Comparison of ENCODE assay signal across 21 mouse cellular contexts in the genomic region with DNA sequence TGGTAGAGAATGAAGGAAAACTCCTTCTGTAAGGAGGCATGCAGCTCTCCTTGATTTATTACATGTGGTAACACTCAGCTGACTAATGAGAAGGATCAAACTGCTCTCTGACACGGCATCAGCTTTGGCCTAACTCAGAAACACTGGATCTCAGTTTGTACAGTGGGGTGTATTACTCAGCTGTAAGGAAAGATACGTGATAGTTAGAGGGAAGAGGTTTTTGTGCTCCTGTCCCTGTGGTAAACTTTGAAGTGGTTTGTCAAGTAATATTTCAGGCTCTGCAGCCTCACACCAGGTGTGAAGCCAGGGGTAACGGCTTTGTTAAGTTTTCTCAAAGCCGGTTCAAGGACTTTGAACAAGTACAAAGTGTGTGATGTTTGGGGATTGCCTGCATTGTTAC.
A peak's percentile ranks its signal among the peaks of the same experiment; 100 is the strongest.
DNase-seq lines count a peak whose midpoint lies in the region; ATAC-seq and TF ChIP-seq lines count a peak whose summit lies in the region.
"Had no signal": no experiment of that assay in that cellular context is flagged by ENCODE, and none has a peak within 500 bp of the region (broad histone marks: within the 10 kb centered on the region; RNA-seq: fewer than 3 reads in every experiment).

No protein-coding gene starts in this region.

- H3K27me3 ChIP-seq in kidney, adult 2 months (replicated peaks; ENCODE audit: control insufficient read depth, insufficient read depth, low read length) = no peaks in the 10 kb centered on the region
- H3K27me3 ChIP-seq: embryonic facial prominence, embryonic 13.5 days; hindbrain, embryonic 12.5 days; Patski had no signal

- no peaks in the 10 kb centered on the region for H3K36me3 ChIP-seq in kidney, adult 2 months (ENCODE audit: control insufficient read depth, insufficient read depth, low read length)
- H3K36me3 ChIP-seq: embryonic facial prominence, embryonic 13.5 days; forebrain, embryonic 10.5 days; hindbrain, embryonic 12.5 days had no signal

- TF ChIP-seq POLR2A in kidney, adult 2 months (IDR thresholded peaks at IDR 0.05; ENCODE audit: low read depth, low read length) = no peak

- ATAC-seq in inflammation-experienced regulatory T-cells, adult 6 months = peak; percentile 26
- ATAC-seq: Patski had no signal

- no peak for TF ChIP-seq CTCF in kidney, adult 2 months (conservative IDR thresholded peaks at IDR 0.05; ENCODE audit: insufficient read depth, insufficient read length, low read depth, low read length)

- DNase-seq in kidney, adult 2 months = peak; percentile 41
- DNase-seq in kidney, postnatal 14 days = no peak
- DNase-seq in CD8-positive naive resting alpha-beta T cell, adult 2 months (ENCODE audit: low read depth in 2 of 2, low spot score in 2 of 2) = peak; percentile 15 to 17
- peak; percentile 70 to 78 for DNase-seq in thymus, postnatal 10 days (ENCODE audit: low spot score in 2 of 2)
- DNase-seq in urinary bladder, postnatal 36 days (ENCODE audit: low spot score in 2 of 2) = no peak
- no peak for DNase-seq in left cerebral cortex, adult 9 months (ENCODE audit: low spot score in 2 of 2)
- no peak for DNase-seq in frontal cortex, postnatal 36 days (ENCODE audit: low spot score in 2 of 2)
- DNase-seq: adrenal gland, postnatal 14 days; cerebellum, postnatal 10 days; gastrocnemius, postnatal 25 days; heart, postnatal 10 days; lung, adult 18-20 months; lung, postnatal 36 days; retina, postnatal 1 day; right cerebral cortex, postnatal 4 days had no signal

- no peak overlapping the region for H3K4me3 ChIP-seq in kidney, adult 2 months (ENCODE audit: insufficient read depth, low read depth, low read length)
- H3K4me3 ChIP-seq: embryonic facial prominence, embryonic 13.5 days; forebrain, embryonic 10.5 days; hindbrain, embryonic 12.5 days; layer of hippocampus, adult 2 months had no signal

- H3K4me1 ChIP-seq in kidney, adult 2 months (ENCODE audit: control insufficient read depth, insufficient read depth, low read length) = peaks cover 3% of the 10 kb centered on the region; the same call in 1 of the 2 replicates

- WGBS in kidney, adult 2 months = 49% methylated on average over 4 of the region's 4 CpGs

- H3K27ac ChIP-seq in kidney, adult 2 months (ENCODE audit: insufficient read depth, low read depth, low read length) = no peak overlapping the region
- H3K27ac ChIP-seq: embryonic facial prominence, embryonic 13.5 days; forebrain, embryonic 10.5 days; hindbrain, embryonic 12.5 days; layer of hippocampus, adult 2 months had no signal

Comparison
In these comparisons a context has a peak if more than half of its experiments do, and no peak if none do; other contexts are left out.
1. DNase-seq: peak in kidney, adult 2 months (single experiment), CD8-positive naive resting alpha-beta T cell, adult 2 months (2 of 2) and thymus, postnatal 10 days (2 of 2); none in kidney, postnatal 14 days (single experiment), urinary bladder, postnatal 36 days (0 of 2), left cerebral cortex, adult 9 months (0 of 2) and frontal cortex, postnatal 36 days (0 of 2).